Mouse (Mus musculus) intestine, embryonic 15.5 days (tissue): ENCODE results near the gene Slc41a2. TPM values are rescaled to one million over a fixed set of nuclear protein-coding genes. Genes with fewer than 3 reads are reported as not detected.
"Not testable (repeated sequence)": the region's sequence is repeated elsewhere in the genome, so short reads cannot be mapped to it uniquely, and the experiment has no call there.

Source experiments
- ATAC-seq: fragments of 200-750 bp; cut with Nextera tagmentation; 2 replicates; pipeline ENCODE4 v1.8.0; 2017; ENCODE audit warnings: moderate TSS enrichment, moderate library complexity
- H3K27ac ChIP-seq: fragments of 300-500 bp; sonication (generic); 2 replicates; pipeline ENCODE4 v1.5.1; 2015; ENCODE audit warnings: mild to moderate bottlenecking, inconsistent platforms
- H3K27me3 ChIP-seq: fragments of 300-500 bp; sonication (generic); replicated peaks from 2 replicates; pipeline ENCODE4 v1.6.1; 2015; ENCODE audit warnings: inconsistent platforms
- H3K36me3 ChIP-seq: fragments of 300-500 bp; sonication (generic); 2 replicates; pipeline ENCODE4 v1.6.1; 2015; ENCODE audit warnings: inconsistent platforms
- H3K4me1 ChIP-seq: fragments of 300-500 bp; sonication (generic); replicated peaks from 2 replicates; pipeline ENCODE4 v1.6.1; 2015; ENCODE audit warnings: inconsistent platforms
- H3K4me2 ChIP-seq: fragments of 300-500 bp; sonication (generic); replicated peaks from 2 replicates; pipeline ENCODE4 v1.6.1; 2015; ENCODE audit warnings: mild to moderate bottlenecking, inconsistent platforms
- H3K4me3 ChIP-seq: fragments of 300-500 bp; sonication (generic); replicated peaks from 2 replicates; pipeline ENCODE4 v1.5.1; 2015; ENCODE audit warnings: inconsistent platforms
- H3K9ac ChIP-seq: fragments of 300-500 bp; sonication (generic); 2 replicates; pipeline ENCODE4 v1.6.1; 2015; ENCODE audit warnings: inconsistent platforms
- H3K9me3 ChIP-seq: fragments of 300-500 bp; sonication (generic); 2 replicates; pipeline ENCODE4 v1.6.1; 2016; ENCODE audit warnings: inconsistent platforms
- WGBS: fragments of 180-500 bp; shearing (Covaris S2); methylation state at CpG from one replicate; pipeline ENCODE4 v1.1.7; 2015; 5-methylcytosine and 5-hydroxymethylcytosine counted together
- polyA plus RNA-seq: library from polyadenylated mRNA; unstranded; fragments of >200 nt; fragmentation: Nextera tagmentation; extraction: Ambion mirVana; gene quantifications from 2 replicates; pipeline ENCODE4 v1.2.1, GENCODE M21; 2015

The Slc41a2 gene
- polyA plus RNA-seq, 1 experiment from 2014 or later = 0.73 TPM

- Histone ChIP-seq H3K9ac (no peak overlapping the region), H3K27me3 (no peaks in the 10 kb centered on the region), H3K4me3 (no peak overlapping the region), H3K27ac (no peak overlapping the region), H3K4me2 (no peak overlapping the region), H3K9me3 (no peaks in the 10 kb centered on the region), H3K4me1 (no peaks in the 10 kb centered on the region), H3K36me3 (peaks cover 21% of the 10 kb centered on the region)
- ATAC-seq = no peak
- WGBS = 70% methylated on average over 5 of the region's 5 CpGs
Observed at GRCm38 (mm10) chr10:83368918-83369317, 31.2 kb upstream of the Slc41a2 start.

DNA sequence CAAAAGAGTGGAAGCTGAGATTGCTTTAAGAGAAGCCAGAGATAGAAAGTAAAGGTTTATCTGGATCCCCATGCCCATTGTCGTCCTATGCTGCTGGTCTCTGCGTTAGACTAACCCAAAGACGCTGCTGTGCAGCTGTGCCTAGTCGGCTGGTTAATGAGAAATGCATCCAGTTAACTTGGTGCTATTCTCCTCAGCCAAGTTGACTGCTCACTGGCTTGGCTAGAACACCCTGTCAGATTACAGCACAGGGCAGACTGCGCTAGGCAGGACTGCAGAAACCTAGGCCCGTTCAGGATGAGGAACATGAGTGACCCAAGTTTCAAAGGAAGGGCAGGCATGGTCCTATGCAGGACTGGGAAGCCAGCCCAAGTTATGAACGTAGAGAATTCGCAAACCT, 25.8 kb upstream of the Slc41a2 start:
- no peak overlapping the region for H3K4me3 ChIP-seq
- peaks cover 31% of the 10 kb centered on the region for H3K36me3 ChIP-seq
- ATAC-seq = no peak
- no peak overlapping the region for H3K27ac ChIP-seq
- 94% methylated on average over 8 of the region's 8 CpGs for WGBS
- H3K27me3 ChIP-seq = no peaks in the 10 kb centered on the region
- no peaks in the 10 kb centered on the region for H3K9me3 ChIP-seq
- H3K4me2 ChIP-seq = no peak overlapping the region
- peaks cover 8% of the 10 kb centered on the region; the same call in 1 of the 2 replicates for H3K4me1 ChIP-seq
- no peak overlapping the region for H3K9ac ChIP-seq

- no peaks in the 10 kb centered on the region for H3K9me3 ChIP-seq
- no peaks in the 10 kb centered on the region for H3K27me3 ChIP-seq
- no peak overlapping the region for H3K9ac ChIP-seq
- WGBS = 55% methylated on average over 5 of the region's 5 CpGs
- H3K4me3 ChIP-seq = 0 out of 2 replicates have a peak overlapping the region, but pooled peaks have one; percentile 4
- peaks cover 29% of the 10 kb centered on the region for H3K36me3 ChIP-seq
- no peak overlapping the region for H3K27ac ChIP-seq
- no peak for ATAC-seq
- H3K4me1 ChIP-seq = peaks cover 8% of the 10 kb centered on the region; the same call in 1 of the 2 replicates
- H3K4me2 ChIP-seq = peak overlapping the region; percentile 76
Observed at GRCm38 (mm10) chr10:83361643-83362382, 24.1 kb upstream of the Slc41a2 start.

- Histone ChIP-seq H3K27me3 (no peaks in the 10 kb centered on the region), H3K4me3 (peak overlapping the region; percentile 90), H3K9ac (peak overlapping the region; percentile 84), H3K9me3 (no peaks in the 10 kb centered on the region), H3K27ac (peak overlapping the region; percentile 80), H3K4me1 (peaks cover 8% of the 10 kb centered on the region; the same call in 1 of the 2 replicates), H3K4me2 (peak overlapping the region; percentile 76), H3K36me3 (0 out of 2 replicates have a peak, but pooled peaks cover 16% of the 10 kb centered on the region)
- peak; percentile 81 for ATAC-seq
- WGBS = under 1% methylated on average over 40 of the region's 40 CpGs
Observed at GRCm38 (mm10) chr10:83360356-83360755, 22.7 kb upstream of the Slc41a2 start.

- H3K4me1 ChIP-seq = peaks cover 8% of the 10 kb centered on the region; the same call in 1 of the 2 replicates
- peak within 1 kb of the TSS; percentile 80 for H3K27ac ChIP-seq
- peak; percentile 98 for ATAC-seq
- no peaks in the 10 kb centered on the region for H3K27me3 ChIP-seq
- H3K9me3 ChIP-seq = no peaks in the 10 kb centered on the region
- peak within 1 kb of the TSS; percentile 84 for H3K9ac ChIP-seq
- 1% methylated on average over 30 of the region's 30 CpGs for WGBS
- H3K4me2 ChIP-seq = peak within 1 kb of the TSS; percentile 76
- H3K36me3 ChIP-seq = 0 out of 2 replicates have a peak, but pooled peaks cover 13% of the 10 kb centered on the region
- H3K4me3 ChIP-seq = peak within 1 kb of the TSS; percentile 90
Observed at GRCm38 (mm10) chr10:83359956-83360355, 22.3 kb upstream of the Slc41a2 start, which contains the start of gene D10Wsu102e. D10Wsu102e (plus strand) TSS chr10:83360221.

DNA sequence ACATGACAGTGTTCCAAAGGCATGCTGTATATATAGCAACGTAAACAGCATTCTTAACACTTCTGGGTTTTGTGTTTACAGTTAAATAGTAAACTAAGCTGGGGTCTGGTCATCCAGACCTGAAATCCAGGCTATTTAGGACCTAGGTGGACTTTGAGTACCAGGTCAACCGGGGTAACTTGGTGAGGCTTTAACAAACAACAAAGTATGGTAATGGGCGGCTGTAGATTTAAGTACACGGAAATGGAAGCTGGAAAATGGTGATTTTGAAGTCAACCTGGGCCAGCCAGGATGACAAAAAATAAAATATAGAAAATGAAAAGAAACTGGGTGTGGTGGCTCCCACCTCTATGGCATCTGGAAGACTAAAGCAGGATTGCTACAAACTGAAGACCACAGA, 21.8 kb upstream of the Slc41a2 start:
- ATAC-seq = 0 out of 2 replicates have a peak, but pooled peaks have one; percentile 2
- 0 out of 2 replicates have a peak, but pooled peaks cover 13% of the 10 kb centered on the region for H3K36me3 ChIP-seq
- H3K4me1 ChIP-seq = peaks cover 8% of the 10 kb centered on the region; the same call in 1 of the 2 replicates
- peak overlapping the region; percentile 90 for H3K4me3 ChIP-seq
- H3K27ac ChIP-seq = 0 out of 2 replicates have a peak overlapping the region, but pooled peaks have one; percentile 41
- WGBS = 65% methylated on average over 4 of the region's 4 CpGs
- no peaks in the 10 kb centered on the region for H3K27me3 ChIP-seq
- H3K9me3 ChIP-seq = no peaks in the 10 kb centered on the region
- no peak overlapping the region for H3K9ac ChIP-seq
- peak overlapping the region; percentile 76 for H3K4me2 ChIP-seq

DNA sequence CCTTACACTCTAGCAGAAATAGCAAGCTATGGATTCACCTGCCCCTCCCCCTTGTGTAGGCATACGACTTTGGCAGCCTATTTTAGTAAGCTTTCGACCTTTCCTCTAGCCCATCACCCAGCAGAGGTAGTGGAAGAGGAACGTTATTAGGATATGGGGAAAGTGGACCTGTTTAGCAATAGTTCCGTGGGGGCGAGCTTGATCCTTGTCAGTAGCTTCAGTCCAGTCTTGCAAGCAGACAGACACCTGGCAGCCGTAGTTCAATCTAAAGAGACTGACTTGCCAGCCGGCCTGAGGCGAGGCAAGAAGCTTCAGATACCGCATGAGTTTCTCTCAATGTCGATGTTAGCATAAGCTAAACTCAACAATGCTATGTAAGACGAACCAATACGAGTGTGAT, 18.7 kb upstream of the Slc41a2 start:
- Histone ChIP-seq H3K36me3 (no peaks in the 10 kb centered on the region), H3K4me3 (no peak overlapping the region), H3K27me3 (no peaks in the 10 kb centered on the region), H3K4me2 (no peak overlapping the region), H3K4me1 (peaks cover 9% of the 10 kb centered on the region), H3K9me3 (no peaks in the 10 kb centered on the region), H3K9ac (no peak overlapping the region), H3K27ac (no peak overlapping the region)
- 81% methylated on average over 12 of the region's 12 CpGs for WGBS
- no peak for ATAC-seq

- peak overlapping the region; percentile 30; the same call in 1 of the 2 replicates for H3K4me2 ChIP-seq
- no peak overlapping the region for H3K9ac ChIP-seq
- no peak overlapping the region for H3K27ac ChIP-seq
- no peaks in the 10 kb centered on the region; the same call in 1 of the 2 replicates for H3K27me3 ChIP-seq
- H3K4me3 ChIP-seq = no peak overlapping the region
- no peaks in the 10 kb centered on the region for H3K36me3 ChIP-seq
- H3K9me3 ChIP-seq = no peaks in the 10 kb centered on the region
- no peak; the same call in 1 of the 2 replicates for ATAC-seq
- 58% methylated on average over 8 of the region's 8 CpGs for whole genome bisulfite sequencing
- H3K4me1 ChIP-seq = peaks cover 5% of the 10 kb centered on the region; the same call in 1 of the 2 replicates
Observed at GRCm38 (mm10) chr10:83354333-83354719, 16.6 kb upstream of the Slc41a2 start.

GRCm38 (mm10) chr10:83353680-83354332, 16.1 kb upstream of the Slc41a2 start:
- H3K9me3 ChIP-seq = no peaks in the 10 kb centered on the region
- H3K9ac ChIP-seq = no peak overlapping the region
- H3K36me3 ChIP-seq = no peaks in the 10 kb centered on the region
- H3K4me3 ChIP-seq = no peak overlapping the region
- no peaks in the 10 kb centered on the region; the same call in 1 of the 2 replicates for H3K27me3 ChIP-seq
- no peak overlapping the region for H3K27ac ChIP-seq
- no peak for ATAC-seq
- H3K4me2 ChIP-seq = peak overlapping the region; percentile 30; the same call in 1 of the 2 replicates
- 29% methylated on average over 14 of the region's 14 CpGs for WGBS
- H3K4me1 ChIP-seq = peaks cover 5% of the 10 kb centered on the region; the same call in 1 of the 2 replicates

DNA sequence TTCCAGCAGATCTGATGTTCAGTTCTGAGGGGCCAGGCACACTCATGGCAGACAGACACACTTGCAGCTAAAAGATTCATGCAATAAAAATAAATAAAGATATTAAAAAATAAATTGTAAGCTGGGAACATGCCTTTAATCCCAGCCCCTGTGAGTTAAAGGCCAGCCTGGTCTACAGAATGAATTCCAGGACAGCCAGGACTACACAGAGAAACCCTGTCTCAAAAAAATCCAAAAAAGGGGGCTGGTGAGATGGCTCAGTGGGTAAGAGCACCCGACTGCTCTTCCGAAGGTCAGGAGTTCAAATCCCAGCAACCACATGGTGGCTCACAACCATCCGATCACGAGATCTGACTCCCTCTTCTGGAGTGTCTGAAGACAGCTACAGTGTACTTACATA, 14.1 kb upstream of the Slc41a2 start:
- not testable (repeated sequence) for H3K4me1 ChIP-seq, H3K4me3 ChIP-seq, H3K27ac ChIP-seq, ATAC-seq, H3K9ac ChIP-seq, H3K27me3 ChIP-seq, H3K4me2 ChIP-seq, H3K36me3 ChIP-seq, H3K9me3 ChIP-seq
- WGBS = 80% methylated on average over 4 of the region's 4 CpGs

- ATAC-seq = no peak
Observed at GRCm38 (mm10) chr10:83350689-83351088, 13.0 kb upstream of the Slc41a2 start.

DNA sequence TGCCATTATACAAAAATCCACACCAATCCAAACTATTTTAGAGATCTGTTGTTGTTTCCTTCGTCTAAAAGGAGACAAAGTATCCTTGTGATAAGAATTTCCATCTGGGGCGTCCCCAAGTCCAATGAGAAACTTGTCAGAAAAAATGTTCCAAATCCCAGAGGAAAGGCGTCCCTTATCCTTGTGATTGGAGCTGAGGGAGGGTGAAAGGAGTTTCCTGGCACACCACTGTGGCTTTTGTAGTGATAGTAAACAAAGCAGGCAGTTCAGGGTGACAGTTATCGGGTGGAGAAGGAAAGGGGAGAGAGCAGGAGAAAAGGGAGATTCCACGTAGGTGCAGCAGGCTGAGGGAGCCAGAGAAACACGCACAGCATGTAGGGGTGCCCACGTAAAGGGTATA, 9.8 kb upstream of the Slc41a2 start:
- Histone ChIP-seq H3K27me3 (no peaks in the 10 kb centered on the region; the same call in 1 of the 2 replicates), H3K9ac (no peak overlapping the region), H3K4me2 (no peak overlapping the region), H3K27ac (no peak overlapping the region), H3K4me3 (no peak overlapping the region), H3K36me3 (no peaks in the 10 kb centered on the region), H3K9me3 (no peaks in the 10 kb centered on the region), H3K4me1 (no peaks in the 10 kb centered on the region)
- ATAC-seq = no peak
- 35% methylated on average over 7 of the region's 7 CpGs for WGBS

More at GRCm38 (mm10) chr10:83350689-83351088, 13.0 kb upstream of the Slc41a2 start:
- 78% methylated on average over 2 of the region's 2 CpGs for WGBS
- H3K27ac ChIP-seq = no peak overlapping the region
- H3K4me3 ChIP-seq = no peak overlapping the region
- no peaks in the 10 kb centered on the region; the same call in 1 of the 2 replicates for H3K27me3 ChIP-seq
- H3K9ac ChIP-seq = no peak overlapping the region
- H3K36me3 ChIP-seq = no peaks in the 10 kb centered on the region
- H3K9me3 ChIP-seq = no peaks in the 10 kb centered on the region
- peaks cover 5% of the 10 kb centered on the region; the same call in 1 of the 2 replicates for H3K4me1 ChIP-seq
- no peak overlapping the region for H3K4me2 ChIP-seq
